Mouse (Mus musculus) heart, postnatal 14 days (tissue): ENCODE data around the gene Adcy1. TPM values are rescaled to one million over a fixed set of nuclear protein-coding genes. Genes with fewer than 3 reads are reported as not detected.
A peak's percentile ranks its signal among the peaks of the same experiment; 100 is the strongest.

Experiments used
- DNase-seq, 2 experiments: peaks; one replicate each; pipeline ENCODE4 v3.0.0; 2021 to 2022
- intact Hi-C: fragments of 180-260 bp; cut with DNase I; formaldehyde crosslinking; loops from one replicate; pipeline ENCODE4 v1.15.1; 2025
- total RNA-seq, 2 experiments: library from RNA; stranded (reverse); gene quantifications; 2 replicates each; pipeline ENCODE4 v1.2.3; 2021

The Adcy1 gene
- total RNA-seq, 2 experiments from 2014 or later = 1.0 to 1.7 TPM

GRCm38 (mm10) chr11:7132736-7133387 lies 69.6 kb downstream of the Adcy1 start:
- no peak for DNase-seq
- intact Hi-C loops = no loop called here

- intact Hi-C loops = no loop called here
- DNase-seq = no peak
Observed at GRCm38 (mm10) chr11:7133736-7134135, 70.4 kb downstream of the Adcy1 start.

GRCm38 (mm10) chr11:7134319-7134718 lies 71.0 kb downstream of the Adcy1 start:
- intact Hi-C loops = no loop called here
- no peak for DNase-seq

DNA sequence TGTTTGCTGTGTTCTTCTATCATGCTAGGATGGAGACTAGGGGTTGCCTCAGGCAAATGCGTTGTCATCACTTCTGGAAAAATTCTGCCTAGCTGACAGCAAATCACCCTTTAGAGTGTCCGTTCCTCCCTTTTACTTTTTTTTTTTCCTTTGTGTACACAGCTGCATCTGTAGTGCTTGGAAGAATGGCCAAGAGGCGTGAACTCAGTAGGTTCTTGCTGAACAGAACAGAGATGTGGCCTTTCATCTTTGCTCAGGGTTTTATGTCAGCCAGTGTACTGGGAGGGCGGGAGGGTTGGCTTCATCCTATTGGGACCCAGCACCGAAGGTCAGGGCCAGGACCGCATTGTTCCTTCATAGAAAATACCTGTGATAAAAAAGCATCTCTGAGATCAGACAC lies 72.0 kb downstream of the Adcy1 start:
- DNase-seq = no peak
- intact Hi-C loops = no loop called here

DNA sequence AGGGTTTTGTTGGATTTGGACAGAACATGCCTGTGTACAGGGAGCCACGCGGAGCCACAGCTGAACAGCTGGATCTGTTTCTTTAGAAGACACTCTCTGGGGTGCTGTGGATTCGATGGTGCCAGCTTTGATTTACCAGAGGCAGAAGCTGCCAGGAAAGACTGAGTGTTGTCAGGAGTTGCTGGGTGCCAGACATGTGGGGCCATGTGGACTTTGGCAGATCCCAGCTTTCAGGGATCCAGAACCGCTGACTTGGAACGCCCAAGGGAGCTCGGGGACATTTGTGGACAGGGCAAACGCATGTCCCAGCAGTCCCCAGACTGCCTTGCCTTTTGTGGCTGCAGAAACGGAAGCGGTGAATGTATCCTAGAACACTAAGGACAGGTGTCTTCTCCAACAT lies 72.5 kb downstream of the Adcy1 start:
- peak; percentile 13 to 48 for DNase-seq
- intact Hi-C loops = no loop called here

- intact Hi-C loops = no loop called here
- DNase-seq = no peak
Observed at GRCm38 (mm10) chr11:7136246-7136855, 73.1 kb downstream of the Adcy1 start.

DNA sequence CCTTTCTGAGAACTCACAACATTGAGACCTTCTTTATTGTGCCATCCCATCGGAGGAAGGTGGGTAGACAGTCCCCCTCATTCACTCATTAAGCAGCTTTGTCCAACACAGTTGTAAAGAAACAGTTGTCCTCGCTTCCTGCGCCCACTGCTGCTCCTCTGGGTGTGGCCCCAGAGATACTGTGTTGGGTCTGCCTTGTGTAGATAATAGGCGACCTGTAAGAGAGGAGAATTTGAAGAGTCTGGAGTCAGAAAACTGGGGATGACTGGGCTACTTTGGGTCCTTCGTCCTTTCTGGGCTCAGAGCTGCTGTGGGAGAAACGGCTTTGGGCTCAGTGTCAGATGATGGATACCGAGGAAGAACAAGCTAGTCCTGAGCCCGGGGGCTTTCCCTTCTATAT lies 75.1 kb downstream of the Adcy1 start:
- DNase-seq = no peak
- intact Hi-C loops = no loop called here

DNA sequence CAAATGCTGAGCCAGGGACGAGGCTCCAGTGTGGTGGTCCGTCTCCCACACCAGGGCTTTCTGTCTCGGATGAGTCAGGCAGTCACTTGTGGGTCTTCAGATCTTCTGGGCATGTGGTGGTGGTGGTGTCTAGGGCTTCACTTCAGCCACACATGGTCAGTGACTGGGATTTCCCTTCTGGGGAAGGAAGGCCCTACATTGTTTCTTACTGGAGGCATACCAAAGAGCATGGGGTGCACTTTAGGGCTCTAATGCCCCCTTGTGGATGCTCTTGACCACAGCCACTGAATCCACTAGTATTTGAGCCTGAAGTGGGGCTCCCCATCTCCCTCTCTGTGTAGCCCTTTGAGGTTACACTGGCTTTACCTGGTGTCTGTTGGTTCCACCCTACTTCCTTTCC lies 77.2 kb downstream of the Adcy1 start:
- DNase-seq = peak; percentile 27 to 56
- intact Hi-C loops = loop anchor here (5.0 to 10.0 kb wide), 2 partner anchors 83 to 236 kb away; no protein-coding TSS in a partner anchor

- peak in 1 of 2 experiments; percentile 35 for DNase-seq
- intact Hi-C loops = loop anchor here (2.0 to 10.0 kb wide), 3 partner anchors 85 to 488 kb away; no protein-coding TSS in a partner anchor
Observed at GRCm38 (mm10) chr11:7142725-7143124, 79.4 kb downstream of the Adcy1 start.

DNA sequence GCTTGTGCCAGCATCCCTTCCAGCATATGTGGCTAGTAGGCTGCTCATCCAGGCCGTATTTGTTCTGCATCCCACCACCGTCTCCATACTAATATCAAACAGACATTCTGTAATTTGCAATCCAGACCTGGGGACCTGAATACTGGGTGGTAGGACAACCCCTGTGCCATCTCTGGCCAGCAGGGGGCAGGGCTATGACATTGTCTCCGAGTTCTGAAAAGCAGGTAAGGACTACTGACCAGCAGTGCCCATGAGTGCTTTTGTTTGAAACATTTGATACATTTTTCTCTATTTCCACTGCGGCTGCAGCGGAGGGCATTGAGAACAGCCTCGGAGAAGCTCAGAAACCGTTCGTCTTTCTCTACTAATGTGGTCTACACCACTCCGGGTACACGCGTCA lies 81.1 kb downstream of the Adcy1 start:
- intact Hi-C loops = loop anchor here (5.0 to 10.0 kb wide), 2 partner anchors 87 to 240 kb away; no protein-coding TSS in a partner anchor

DNA sequence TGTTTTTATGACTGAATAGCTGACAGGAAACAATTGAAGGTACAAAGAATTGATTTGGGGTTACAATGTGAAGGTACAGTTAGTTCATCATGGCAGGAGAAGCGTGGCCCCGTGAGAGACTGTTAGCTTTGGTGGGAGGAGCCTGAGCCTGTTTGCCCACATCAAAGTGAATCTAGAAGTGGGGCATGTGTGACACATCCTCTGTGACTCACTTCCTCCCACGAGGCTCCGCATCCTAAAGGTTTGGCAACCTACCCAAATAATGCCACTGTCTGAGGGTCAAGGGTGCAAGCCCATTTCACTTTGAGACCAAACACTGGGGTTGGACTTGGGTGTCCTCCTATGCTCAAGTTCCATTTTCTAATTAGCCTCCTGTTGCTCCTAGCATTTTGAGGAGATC lies 81.9 kb downstream of the Adcy1 start:
- intact Hi-C loops = loop anchor here (10.0 kb wide), 1 partner anchor 240 kb away; no protein-coding TSS in a partner anchor
- no peak for DNase-seq

More for the DNA sequence above, 81.1 kb downstream of the Adcy1 start:
- DNase-seq = no peak

DNA sequence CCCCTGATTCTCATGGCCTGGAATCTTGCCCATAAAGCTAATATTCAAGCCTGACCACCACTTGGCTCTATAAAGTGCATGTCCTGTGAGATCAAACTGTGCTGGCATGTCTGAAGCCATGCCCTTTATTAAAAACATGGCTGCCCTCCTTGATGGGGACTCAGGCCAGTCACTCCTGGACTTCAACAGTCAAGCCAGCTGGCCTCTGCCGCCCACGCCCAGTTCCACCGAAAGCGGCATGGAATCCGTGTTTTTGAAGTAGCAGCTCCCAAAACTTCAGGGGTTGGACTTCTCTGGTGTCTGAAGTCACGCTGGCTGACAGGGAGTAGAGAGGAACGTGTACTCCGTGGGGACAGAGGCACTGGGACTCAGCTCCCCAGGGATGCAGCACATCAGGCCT lies 84.2 kb downstream of the Adcy1 start:
- DNase-seq = no peak
- intact Hi-C loops = loop anchor here (10.0 kb wide), 1 partner anchor 243 kb away; no protein-coding TSS in a partner anchor

DNA sequence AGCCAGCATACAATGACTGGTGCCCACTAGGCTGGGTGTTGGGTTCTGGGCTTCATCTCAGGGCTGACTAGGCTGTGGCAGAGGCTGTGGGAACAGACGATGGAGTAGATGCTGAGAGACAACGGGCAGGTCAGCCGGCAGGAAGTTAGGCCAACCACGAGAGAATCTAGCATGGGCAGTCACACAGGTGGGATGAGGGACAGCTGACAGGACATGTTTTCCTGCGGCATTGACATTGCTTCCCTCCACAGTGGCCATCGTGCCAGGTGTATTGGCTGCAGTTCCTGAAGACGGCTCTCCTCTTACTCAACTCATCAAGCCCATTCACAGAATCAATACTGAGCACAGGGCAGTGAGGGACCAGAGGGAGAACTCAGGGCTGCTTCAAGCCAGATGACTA lies 84.7 kb downstream of the Adcy1 start:
- intact Hi-C loops = loop anchor here (10.0 kb wide), 1 partner anchor 243 kb away; no protein-coding TSS in a partner anchor
- no peak for DNase-seq

GRCm38 (mm10) chr11:7149471-7149870 lies 86.2 kb downstream of the Adcy1 start:
- intact Hi-C loops = loop anchor here (10.0 kb wide), 1 partner anchor 245 kb away; no protein-coding TSS in a partner anchor
- no peak for DNase-seq

GRCm38 (mm10) chr11:7150511-7150910 lies 87.2 kb downstream of the Adcy1 start:
- intact Hi-C loops = no loop called here
- no peak for DNase-seq

DNA sequence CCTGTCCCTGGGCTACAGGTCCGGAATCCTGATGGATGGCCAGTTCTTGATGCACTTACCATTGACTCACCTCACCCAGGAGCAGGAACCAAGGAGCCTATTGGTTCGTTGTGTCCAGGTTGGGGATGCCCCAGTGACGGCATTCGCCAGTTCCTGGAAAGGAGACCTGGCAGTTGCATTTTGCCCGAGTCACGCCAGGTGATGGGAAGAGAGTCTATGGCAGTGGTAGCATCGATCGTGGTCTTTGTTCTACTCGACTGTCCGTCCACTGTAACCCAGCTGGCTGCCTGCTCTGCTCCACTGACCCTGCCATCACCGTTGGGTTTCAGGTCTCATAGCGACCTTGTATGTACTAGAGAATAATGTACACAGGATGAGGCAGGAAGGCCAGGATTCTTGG lies 89.1 kb downstream of the Adcy1 start:
- no peak for DNase-seq
- intact Hi-C loops = no loop called here

GRCm38 (mm10) chr11:7153081-7153480 lies 89.8 kb downstream of the Adcy1 start:
- intact Hi-C loops = no loop called here
- no peak for DNase-seq

GRCm38 (mm10) chr11:7156427-7156826 lies 93.1 kb downstream of the Adcy1 start:
- DNase-seq = no peak
- intact Hi-C loops = no loop called here

DNA sequence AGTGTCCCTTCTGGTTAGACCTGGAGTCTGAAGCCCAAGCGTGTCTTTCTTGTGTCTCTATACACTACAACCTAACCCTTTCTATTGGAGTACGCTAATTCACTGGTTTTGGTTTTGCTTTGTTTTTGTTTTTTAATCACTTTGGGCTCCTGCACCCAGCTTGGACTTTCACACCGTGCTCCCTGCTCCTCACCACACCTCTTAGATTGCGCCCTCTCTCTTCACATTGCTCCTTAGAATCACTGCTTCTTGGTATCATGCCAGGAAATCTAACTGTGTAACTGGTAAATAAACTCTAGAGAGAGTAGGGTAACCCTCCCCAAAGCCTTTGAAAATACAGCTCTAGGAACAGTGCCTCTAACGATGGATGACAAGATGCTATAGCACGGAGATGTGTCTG lies 94.9 kb downstream of the Adcy1 start:
- intact Hi-C loops = no loop called here
- DNase-seq = no peak

GRCm38 (mm10) chr11:7160146-7160545 lies 96.9 kb downstream of the Adcy1 start:
- intact Hi-C loops = no loop called here
- no peak for DNase-seq

GRCm38 (mm10) chr11:7160637-7161101 lies 97.4 kb downstream of the Adcy1 start:
- DNase-seq = peak in 1 of 2 experiments; percentile 9
- intact Hi-C loops = no loop called here
